Mouse (Mus musculus) layer of hippocampus, adult 18-20 months (tissue): ENCODE results near the gene Auts2. TPM values are rescaled to one million over a fixed set of nuclear protein-coding genes. Genes with fewer than 3 reads are reported as not detected.

Experiments
- DNase-seq, 2 experiments: peaks; one replicate each; pipeline ENCODE4 v3.0.0; 2022; ENCODE audit warnings: low spot score in 2 of 2
- total RNA-seq, 2 experiments: library from RNA; stranded (reverse); gene quantifications; 2 replicates each; pipeline ENCODE4 v1.2.3; 2021

Gene Auts2
- total RNA-seq, 2 experiments from 2014 or later: 142 to 145 TPM

DNA sequence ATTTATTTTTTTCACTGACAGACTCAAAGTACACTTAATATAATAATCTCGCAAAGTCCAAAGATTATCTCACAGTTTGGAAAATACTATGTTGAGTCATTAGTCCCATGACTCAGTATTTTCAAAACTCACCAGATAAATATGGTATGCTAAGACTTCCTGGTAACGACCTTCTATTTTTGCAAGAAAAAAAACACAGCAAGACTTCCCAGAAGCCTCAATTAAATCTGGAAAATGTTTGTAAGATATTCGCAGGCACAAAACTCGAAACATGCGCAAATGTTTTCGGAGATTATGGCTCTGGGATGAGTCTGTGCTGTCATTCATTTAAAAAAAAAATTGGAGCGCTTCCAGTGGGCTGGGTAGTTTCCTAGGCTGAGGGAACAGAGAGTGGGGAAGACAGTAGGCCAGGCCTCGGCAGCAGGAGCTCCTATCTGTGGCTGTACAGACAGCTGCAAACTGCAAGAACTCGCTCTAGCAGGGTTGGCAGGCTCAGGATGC is 728.6 kb downstream of the Auts2 start:
- peak in 1 of 2 experiments; percentile 72 for DNase-seq

DNA sequence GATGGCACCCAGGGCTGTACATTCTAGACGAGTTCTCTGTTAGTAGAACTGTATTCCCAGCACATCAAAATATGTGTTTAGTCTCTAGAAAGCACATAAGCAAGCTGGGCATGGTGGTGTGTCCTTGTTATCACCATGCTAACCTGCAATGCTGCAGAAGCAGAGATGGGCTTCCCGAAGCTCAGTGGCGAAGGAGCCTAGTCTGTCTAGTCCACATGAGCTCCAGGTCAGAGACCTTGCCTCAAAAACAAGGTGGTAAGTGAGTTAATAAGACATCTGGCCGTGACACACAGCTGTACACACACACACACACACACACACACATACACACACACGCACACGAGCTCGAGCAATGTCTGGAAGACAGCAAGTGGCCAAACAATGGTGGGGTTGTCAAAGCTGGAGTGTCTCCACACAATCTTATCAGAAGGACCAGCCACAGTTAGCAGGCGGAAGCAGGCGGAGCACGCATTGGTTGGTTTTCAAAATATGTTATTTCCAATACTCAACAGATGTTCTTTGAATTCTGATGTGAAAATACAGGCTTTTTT is 729.1 kb downstream of the Auts2 start:
- DNase-seq: no peak

DNA sequence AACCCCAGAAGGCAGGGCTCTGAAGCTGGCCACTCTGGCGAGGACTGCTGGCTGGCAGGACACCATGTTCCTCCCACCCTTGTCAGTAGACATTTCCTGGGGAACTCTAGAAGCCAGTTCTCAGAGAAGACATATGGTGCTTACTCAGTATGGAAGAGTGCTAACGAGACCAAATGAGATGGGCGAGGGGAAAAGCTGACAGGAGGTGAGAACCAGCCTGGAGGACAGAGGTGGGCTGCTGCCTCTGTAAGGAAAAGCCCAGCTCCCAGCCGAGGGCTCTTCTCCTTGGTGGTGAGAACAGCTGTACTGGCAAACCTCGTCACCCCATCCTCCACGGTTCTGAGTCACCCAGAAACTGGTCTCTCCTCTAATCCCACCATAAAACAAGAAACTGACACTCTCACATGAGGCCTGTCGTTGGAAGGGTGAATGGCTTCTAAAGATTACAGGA is 729.8 kb downstream of the Auts2 start:
- peak in 1 of 2 experiments; percentile 64 for DNase-seq

DNA sequence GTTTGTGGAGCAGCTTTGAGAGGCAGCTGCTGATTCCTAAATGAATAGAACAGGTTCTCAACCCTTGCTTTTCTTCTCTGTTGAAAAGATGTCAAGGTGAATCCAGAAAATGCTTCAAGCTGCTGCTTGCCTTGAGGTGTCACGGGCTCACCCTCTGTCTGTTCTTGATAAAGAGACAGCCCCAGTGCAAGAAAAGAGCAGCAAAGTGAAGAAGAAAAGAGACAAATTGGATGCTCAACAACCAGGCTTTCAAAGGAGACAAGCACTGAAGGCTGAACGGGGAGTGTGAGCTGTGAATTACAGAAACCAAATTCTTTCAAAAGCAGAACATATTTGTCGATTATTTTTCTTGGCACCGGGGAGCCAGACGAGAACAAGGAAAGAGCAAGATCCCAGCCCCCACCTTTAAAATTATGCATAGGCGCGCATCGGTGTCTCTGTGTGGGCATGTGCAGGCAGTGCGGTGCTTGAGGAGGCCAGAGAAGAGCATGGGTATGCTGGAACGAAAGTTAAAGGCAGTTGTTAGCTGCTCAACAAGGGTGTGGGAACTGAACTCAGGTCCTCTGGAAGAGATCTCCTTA is 730.6 kb downstream of the Auts2 start:
- DNase-seq: peak in 1 of 2 experiments; percentile 61

DNA sequence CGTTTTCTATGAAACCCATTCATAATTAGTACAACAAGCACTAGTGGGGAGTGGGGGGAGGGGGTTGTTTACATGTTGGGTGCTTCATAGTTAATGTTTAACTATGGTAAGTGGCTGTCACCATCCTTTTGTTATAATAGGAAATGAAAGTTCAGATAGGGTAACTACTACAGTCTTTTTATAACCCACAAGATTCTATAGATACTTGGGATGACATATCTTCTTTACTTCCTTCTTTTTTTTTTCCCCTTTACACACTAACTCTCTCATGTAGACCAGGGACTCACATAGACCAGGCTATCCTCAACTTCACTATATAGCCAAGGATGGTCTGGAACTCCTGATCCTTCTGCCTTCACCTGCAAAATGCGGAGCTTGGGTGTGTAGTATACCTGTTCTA is 736.8 kb downstream of the Auts2 start:
- DNase-seq: no peak

DNA sequence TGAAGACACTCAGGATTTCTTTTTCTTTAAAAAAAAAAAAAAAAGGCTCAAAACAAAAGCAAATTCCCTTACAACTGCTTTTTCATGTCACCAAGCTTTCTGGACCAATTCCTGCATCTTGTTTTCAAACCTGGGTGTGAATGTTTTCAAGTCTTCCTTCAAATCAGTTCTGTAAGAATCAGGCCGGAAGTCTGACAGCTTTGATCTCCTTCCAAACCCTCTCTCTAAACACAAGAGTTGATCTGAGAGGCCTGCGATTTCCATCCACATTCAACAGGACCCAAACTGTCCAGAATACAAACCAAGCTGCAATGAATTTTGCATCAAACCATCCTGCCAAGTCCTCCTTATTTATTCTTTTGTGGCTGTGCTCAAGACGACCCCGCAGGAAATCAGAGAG is 737.9 kb downstream of the Auts2 start:
- DNase-seq: no peak

DNA sequence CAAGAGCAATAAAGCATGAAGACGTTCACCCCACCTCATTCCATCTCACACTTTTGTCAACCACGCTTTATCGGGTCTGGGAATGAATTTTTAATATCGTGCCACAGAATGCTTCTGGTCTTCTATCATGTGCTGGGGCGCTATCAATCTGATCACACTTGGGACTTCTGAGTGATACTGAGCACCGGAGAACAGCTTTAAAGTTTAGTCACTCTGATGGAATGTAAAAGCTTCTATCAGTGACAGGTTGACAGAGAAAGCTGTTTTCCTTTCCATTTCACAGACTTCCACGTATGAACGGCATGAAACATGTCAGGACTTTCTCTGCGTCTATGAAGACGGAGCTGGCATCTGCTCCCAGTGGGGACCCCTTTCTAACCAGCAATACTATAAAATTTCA is 739.5 kb downstream of the Auts2 start:
- no peak for DNase-seq

DNA sequence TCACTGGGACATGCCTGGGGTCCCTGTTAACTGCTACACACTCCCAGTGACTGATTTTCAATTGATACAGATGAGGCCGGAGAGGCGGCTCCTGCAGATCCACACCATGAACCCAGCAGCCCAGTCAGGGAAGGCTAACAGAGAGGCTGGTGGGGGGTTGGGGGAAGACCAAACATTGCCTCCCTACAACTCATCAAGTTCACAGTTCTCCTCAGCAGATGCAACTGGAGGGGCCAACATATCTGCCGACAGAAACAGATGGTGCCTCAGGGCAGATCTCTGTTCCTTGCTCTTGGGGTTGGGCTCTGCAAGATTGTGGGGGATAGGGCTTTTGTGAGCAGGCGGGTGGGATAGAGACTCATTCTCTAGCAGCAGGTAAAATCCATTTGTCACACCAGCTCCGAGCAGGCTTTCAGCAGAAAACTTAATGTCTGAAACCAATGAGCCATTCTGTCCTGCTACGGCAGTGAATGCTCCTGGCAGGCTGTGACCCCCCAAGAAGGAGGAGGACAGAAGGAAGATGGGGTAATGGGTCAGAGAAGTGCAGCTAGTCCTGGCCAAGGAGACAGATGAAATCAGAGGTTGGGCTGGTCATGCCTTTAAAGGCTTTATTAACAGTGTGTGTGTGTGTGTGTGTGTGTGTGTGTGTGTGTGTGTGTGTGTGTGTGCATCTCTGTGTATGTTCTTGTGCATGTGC is 740.7 kb downstream of the Auts2 start:
- DNase-seq: no peak

DNA sequence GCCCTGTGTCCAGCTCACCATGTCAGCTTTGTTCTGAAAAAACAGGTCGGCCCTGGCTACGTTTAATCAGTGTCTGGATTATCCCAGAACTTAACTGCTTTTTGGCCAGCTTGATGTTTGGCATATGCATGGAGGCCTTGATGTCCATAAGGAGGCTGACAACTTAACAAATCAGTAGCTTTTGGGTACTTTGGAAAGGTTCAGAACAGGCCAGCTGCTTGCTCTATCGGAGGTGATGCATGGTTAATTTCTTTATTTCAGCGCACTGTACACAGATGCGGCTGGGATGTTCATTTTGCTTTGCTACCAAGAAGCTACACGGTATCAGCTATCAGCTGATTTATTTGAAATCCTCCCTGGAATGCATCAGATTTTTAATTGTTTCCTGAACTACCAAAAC is 741.2 kb downstream of the Auts2 start:
- no peak for DNase-seq

DNA sequence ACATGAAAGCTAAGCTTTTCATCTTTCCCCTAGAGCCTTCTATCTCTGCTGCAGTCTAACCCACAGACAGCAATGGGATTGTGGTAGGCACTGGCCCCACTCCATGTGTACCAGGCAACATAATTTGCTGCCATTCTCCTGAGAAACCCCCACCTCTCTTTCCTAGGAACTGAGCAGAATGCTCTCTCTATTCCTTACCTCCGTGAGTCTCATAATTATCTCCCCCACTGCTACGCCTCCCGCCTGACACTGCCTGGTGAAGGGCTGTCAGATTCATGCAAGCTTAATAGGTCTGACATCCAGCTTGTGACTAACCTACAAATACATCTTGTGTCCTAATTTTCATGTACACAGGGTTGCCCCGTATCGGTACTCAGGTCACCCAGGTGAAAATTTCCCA is 744.8 kb downstream of the Auts2 start:
- no peak for DNase-seq

DNA sequence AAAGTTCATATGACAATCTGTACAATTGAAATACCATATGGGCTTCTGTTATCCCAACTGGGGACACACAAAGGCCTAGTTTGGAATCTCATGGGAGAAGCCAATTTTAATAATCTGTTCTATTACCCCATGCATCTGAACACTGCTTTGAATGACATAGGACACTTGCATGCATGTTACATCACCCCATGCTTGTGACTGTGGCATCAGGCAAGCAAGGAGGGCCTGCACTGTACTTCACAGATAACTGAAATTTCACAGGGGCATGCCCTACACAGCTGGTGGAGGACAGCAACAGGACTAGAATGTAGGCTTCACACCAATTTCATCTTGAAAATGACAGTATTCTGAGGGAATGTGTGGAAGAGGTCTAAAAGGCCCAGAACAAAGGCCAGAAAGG is 746.1 kb downstream of the Auts2 start:
- no peak for DNase-seq

DNA sequence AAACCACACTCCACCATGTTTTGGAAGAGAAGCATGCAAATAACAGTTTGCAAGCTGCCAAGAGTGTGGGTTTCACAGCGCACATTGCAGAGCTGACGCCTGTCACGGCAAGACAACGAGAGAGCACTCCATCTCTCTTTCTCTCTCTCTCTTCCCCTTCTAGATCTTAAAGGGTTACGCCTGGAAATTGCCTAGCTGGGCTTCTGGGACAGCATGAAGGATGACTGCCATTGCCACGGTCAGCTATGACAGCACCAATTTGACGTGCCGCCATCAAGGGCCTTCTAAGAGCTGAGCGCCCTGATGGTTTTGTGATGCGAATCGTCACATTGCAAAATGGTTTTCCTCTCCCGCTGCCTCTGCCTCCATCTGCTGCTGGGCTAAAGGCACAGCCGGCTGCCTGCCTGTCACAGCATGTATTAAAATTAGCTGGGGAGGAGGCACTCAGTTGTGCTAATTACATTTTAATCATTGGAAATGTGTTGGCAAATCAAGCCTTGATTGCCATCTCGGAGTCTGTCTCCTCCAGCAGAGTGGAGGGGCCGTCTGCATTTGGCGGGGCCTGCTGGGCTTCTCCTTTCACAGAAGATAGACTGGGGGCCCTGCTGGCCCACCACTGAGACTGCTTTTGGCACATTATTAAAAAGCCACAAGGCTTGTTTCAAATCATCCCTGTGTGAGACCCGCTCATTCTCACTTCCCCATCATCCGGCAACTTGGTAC is 748.6 kb downstream of the Auts2 start:
- peak; percentile 87 to 93 for DNase-seq

DNA sequence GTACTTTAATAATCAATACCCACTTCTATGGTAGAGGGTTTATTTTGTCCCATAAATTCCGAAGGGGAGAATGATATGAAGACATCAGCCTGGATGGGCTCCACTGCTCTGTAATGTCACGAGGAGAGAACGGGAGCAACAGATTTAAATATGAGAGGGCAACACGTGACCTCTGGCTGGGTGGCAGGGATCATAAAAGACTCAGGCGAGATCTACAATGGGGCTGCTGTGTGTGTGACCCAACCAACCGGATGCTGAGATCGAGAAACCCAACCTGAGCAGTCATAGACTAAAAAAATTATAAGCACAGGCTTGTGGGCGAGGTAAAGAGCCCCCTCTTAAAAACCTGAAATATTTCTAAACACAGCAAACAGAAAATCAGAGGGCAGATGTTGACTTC is 753.5 kb downstream of the Auts2 start:
- no peak for DNase-seq

DNA sequence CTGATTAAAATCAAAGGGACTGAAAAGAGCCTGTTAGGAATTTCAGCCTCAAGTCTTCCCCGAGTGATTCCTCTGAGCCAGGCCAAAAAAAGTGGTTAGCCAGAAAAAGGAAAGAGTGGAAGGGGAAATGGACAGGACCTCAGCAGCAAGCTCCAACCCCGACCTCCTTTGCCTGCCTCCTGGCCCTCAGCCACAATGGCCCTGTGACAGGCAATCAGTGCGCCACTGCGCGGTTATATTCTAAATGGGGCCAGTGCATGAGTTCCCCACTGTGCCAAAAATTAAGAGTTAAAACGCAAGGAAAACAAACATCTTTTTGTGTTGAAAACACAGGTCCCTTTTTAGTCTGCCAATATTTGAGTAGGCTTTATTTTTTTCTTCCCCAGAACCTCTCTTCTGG is 755.1 kb downstream of the Auts2 start:
- no peak for DNase-seq

DNA sequence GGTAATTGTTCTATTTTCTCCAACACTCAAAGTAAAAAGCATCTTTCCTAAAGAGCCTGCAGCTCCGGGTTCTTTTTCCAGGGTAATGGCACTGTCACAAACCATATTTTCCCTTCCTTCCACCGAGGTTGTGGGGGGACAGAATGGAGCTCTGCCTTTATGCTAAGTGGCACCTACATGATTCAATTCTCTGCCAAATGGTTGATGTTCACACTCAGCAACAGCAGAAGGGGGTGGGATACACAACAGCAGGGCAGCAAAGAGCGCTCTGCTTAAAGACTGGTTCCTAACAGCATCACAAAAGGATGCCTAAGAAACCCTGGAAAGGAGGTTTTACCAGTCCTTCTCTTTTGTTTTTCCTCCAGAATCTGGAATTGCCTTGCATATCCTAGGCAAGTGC is 759.9 kb downstream of the Auts2 start:
- DNase-seq: peak in 1 of 2 experiments; percentile 42

DNA sequence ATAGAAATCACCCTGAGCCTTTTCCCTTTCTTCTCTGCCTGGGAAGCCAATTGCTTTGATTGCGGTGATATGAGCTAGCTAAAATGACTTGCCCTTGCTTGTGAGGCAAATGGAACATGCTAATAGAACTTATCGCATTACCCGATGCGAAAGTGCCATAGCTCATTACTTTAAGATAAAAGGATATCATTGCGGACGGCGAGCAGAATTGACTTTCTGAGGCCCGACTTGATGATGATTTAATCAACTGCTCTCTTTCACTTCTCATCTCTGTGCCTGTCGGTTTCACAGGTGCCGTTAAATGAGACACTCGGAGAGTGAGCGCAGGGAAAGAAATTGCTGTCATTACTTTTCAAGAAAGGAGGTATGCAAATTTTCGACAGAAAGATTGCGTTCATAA is 762.1 kb downstream of the Auts2 start:
- no peak for DNase-seq

DNA sequence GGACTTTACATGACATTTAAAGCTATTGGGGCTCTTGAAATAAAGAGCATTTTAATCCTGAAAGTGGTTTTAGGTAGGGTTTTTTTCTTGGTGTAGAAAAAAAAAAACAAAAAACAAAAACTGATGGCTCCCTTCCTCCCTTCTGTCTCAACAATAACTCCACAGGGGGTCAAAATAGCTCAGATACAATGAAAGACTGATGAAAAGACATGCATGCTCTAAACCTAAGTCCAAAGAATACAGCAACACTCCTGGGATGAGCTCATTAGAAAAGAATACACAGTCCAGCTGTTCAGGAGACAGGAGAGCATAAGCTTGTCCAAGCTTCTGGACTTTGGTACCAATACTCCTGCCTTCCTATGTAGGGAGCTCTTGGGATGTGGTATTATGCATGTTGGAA is 764.0 kb downstream of the Auts2 start:
- no peak for DNase-seq

DNA sequence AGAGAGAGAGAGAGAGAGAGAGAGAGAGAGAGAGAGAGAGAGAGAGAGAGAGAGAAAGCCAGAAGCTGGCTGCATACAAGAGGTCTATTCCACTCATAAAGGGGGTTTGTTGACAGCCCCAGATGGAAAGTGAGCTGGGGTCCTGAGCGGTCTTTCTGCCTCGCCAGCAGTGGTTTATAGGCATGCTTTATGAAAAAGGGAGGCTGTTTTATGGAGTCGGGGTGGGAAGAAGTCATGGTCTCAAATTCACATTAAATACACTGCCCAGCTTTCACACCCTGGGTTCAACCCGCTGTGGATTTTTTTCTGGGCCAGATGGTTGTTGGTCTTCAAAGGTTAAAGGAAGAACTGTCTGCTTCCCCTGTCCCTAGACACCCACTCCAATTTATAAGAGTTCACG is 767.5 kb downstream of the Auts2 start:
- no peak for DNase-seq

DNA sequence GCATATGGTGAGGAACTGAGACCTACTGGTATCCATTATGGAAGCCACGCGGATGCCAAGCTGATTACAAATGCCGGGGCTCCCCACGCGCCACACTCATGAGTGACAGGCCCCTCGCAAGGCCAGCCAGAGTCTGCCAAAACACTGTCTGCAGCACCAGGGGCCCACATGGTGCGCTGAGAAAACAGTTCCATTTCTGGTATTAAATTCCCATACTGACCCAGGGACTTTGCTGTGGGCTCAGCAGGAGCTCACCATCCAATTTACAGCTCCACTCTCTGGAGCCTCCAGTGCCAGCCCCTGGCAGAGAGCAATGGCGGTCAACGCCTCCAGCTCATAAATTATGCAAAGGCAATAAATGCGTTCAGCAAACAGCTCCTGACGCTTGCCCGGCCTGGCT is 767.9 kb downstream of the Auts2 start:
- peak in 1 of 2 experiments; percentile 79 for DNase-seq

DNA sequence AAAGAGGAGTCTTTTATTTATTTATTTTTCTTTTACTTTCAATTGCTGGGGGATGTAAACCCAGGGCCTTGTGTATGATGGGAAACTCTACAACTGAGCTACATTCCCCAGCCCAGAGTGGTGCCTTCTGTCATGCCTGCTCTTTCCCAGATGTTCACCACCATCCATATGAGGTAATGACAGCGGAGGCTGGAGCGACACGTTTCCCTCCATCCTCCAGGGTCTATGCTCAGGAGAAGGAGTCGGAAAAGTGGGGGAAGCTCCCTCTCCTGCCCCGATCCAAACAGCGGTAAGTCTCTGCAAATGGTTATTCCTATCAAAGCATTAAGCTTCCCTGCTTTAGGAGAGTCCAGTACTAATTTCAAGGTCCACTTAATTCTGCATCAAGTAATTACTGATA is 768.4 kb downstream of the Auts2 start:
- DNase-seq: peak in 1 of 2 experiments; percentile 26

DNA sequence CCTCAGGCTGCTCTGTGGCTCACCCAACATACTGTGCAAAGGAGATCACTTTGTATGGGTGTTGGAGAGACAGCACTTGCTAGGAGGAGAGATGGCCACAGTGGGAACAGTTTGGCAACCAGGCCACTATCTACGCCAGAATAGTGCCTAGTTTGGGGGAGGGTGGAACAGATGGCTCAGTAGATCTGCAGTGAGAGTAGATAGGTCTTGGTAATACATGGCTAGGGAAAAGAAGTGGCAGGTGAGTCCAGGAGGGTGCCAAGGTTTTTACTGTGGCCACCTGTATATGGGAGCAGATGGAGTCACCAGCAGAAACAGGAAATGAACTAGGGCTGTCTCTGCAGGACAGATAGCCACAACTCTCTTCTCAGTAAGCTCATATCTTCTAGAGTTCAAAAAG is 770.5 kb downstream of the Auts2 start:
- DNase-seq: no peak

DNA sequence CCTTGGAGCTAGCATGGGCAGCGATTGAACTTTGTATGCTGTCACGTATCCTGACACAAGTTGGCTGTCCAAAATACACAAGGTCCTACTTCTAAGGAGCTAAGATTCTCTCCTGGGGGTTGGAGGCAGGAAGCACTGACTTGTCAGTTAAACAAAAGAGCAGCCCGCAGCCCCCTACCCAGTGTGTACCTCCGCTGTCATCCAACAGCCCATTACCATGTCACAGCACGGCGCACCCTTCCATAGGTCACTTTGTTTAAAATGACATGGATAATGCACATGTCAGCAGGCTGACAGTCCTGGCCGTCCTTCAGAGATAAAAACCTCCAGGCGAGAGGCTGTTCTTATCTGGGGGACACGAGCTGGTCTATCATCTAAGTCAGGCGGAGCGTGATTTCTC is 773.9 kb downstream of the Auts2 start:
- no peak for DNase-seq
